Mouse (Mus musculus): ENCODE results near the gene Med18. TPM values are rescaled to one million over a fixed set of nuclear protein-coding genes. Genes with fewer than 3 reads are reported as not detected.

Gene Med18
- polyA plus RNA-seq, 1 experiment, result 19.3 TPM

DNA sequence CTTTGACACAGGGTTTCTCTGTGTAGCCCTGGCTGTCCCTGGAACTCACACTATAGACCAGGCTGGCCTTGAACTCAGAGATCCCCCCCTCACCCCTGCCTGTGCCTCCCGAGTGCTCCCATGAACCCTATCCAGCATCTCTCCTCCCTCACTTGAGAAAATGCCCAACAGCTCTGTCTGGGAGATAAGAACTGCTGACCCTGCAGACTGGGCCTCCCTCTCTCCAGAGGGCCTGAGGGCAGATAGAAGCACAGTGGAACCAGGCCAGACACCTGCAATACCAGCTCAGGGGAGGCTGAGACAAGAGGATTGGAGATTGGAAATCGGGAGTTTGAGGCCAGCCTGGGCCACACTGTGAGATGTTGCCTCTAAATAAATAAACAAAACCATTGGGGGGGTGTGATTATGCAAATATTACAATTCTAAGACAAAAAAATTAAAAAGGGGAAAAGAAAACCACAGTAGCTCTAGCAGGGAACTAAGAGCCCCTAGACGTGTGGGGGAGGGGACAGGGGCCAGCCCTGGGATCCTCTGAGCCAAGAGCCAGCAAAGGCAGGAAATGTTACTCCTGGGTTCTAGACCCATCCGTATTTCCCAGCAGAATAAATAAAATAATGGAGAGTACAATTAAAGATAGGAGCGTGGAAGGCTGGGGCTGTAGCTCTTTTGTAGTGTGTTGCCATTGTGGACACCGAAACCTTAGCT lies 41.5 kb upstream of the Med18 start:
- Histone ChIP-seq H3K4me3 (replicated peaks; ENCODE audit: control insufficient read depth, low read depth, low read length) (no peak overlapping the region), H3K27ac (ENCODE audit: control insufficient read depth, insufficient read depth, low read depth, low read length, poor library complexity) (no peak overlapping the region), H3K4me1 (ENCODE audit: control insufficient read depth, insufficient read depth, low read length) (peaks cover 3% of the 10 kb centered on the region; the same call in 1 of the 2 replicates)
- WGBS, result 45% methylated on average over 6 of the region's 6 CpGs
- TF ChIP-seq POLR2A (IDR thresholded peaks at IDR 0.05; ENCODE audit: borderline replicate concordance, control insufficient read depth, low read depth, low read length) (no peak), CTCF (IDR thresholded peaks at IDR 0.05; ENCODE audit: control insufficient read depth, insufficient read depth, low read length) (no peak)

DNA sequence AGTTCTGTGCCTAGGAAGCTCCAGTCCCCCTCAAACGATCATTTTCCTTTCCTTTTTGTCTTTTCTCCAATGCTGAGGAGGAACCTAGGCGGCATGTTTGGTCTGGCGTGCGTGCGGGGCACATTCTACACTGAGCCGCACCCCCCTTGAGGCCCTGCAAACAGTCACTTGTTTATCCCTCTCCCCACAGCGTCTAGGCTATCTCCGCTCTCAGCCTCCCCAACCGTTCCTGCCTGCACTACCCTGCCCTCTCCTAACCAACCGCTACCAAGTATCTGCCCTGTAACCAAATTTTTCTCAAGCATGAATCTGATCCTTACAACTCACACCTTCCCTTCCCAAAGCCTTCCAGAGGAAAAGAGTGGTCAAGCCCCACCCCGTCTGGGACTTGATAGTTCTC lies 39.6 kb upstream of the Med18 start:
- Histone ChIP-seq H3K4me3 (replicated peaks; ENCODE audit: control insufficient read depth, low read depth, low read length) (no peak overlapping the region), H3K27ac (ENCODE audit: control insufficient read depth, insufficient read depth, low read depth, low read length, poor library complexity) (no peak overlapping the region), H3K4me1 (ENCODE audit: control insufficient read depth, insufficient read depth, low read length) (peaks cover 3% of the 10 kb centered on the region; the same call in 1 of the 2 replicates)
- WGBS, result 77% methylated on average over 11 of the region's 11 CpGs
- TF ChIP-seq POLR2A (IDR thresholded peaks at IDR 0.05; ENCODE audit: borderline replicate concordance, control insufficient read depth, low read depth, low read length) (no peak), CTCF (IDR thresholded peaks at IDR 0.05; ENCODE audit: control insufficient read depth, insufficient read depth, low read length) (no peak)

DNA sequence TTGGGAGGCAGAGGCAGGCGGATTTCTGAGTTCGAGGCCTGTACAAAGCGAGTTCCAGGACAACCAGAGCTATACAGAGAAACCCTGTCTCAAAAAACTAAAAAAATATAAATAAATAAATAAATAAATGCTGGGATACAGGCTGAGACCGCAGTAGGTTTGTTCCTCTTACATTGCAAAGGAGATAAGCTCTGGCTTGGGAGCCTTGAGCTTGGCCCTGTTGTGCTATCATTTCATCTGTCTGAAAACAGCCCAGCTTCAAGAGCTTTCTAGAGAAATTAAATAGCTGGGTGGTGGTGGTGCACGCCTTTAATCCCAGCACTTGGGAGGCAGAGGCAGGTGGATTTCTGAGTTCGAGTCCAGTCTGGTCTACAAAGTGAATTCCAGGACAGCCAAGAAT lies 37.9 kb upstream of the Med18 start:
- 82% methylated on average over 6 of the region's 6 CpGs for WGBS
- peaks cover 3% of the 10 kb centered on the region; the same call in 1 of the 2 replicates for H3K4me1 ChIP-seq (ENCODE audit: control insufficient read depth, insufficient read depth, low read length)
- TF ChIP-seq CTCF (IDR thresholded peaks at IDR 0.05; ENCODE audit: control insufficient read depth, insufficient read depth, low read length) (no peak), POLR2A (IDR thresholded peaks at IDR 0.05; ENCODE audit: borderline replicate concordance, control insufficient read depth, low read depth, low read length) (no peak)

DNA sequence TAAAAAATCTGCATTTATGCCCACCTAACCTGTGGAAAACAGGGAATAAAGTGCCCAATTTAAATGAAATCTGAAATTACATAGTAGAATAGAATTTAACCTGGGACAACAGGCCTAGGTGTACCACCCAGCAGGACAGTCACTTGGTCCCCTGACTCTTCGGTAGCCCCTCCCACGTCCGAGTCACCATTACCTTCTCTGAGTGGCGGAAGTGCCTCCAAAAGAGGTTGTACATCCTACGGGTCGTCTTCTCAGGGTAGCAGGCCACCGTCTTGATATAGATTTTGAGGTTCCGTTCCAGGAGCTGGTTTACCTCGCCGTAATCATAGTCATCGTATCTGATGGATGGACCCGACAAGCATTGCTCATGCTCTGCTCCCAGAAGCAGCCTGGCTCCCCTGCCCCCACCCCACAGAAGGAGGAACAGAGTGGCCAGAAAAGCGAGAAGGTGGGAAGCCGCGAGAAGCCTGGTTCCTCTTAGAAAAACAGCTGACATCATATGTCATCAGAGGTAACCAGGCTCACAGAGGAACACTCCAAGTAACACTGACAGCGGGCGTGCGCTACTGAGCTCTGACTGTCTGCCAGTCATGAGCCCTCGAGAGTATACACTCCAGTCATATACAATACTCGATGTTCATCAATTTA lies 30.7 kb upstream of the Med18 start:
- peak overlapping the region; percentile 49 for H3K4me3 ChIP-seq (replicated peaks; ENCODE audit: control insufficient read depth, low read depth, low read length)
- H3K4me1 ChIP-seq (ENCODE audit: control insufficient read depth, insufficient read depth, low read length), result peaks cover 2% of the 10 kb centered on the region; the same call in 1 of the 2 replicates
- WGBS, result 17% methylated on average over 20 of the region's 20 CpGs
- H3K27ac ChIP-seq (ENCODE audit: control insufficient read depth, insufficient read depth, low read depth, low read length, poor library complexity), result peak overlapping the region; percentile 73
- no peak for TF ChIP-seq CTCF (IDR thresholded peaks at IDR 0.05; ENCODE audit: control insufficient read depth, insufficient read depth, low read length)
- TF ChIP-seq POLR2A (IDR thresholded peaks at IDR 0.05; ENCODE audit: borderline replicate concordance, control insufficient read depth, low read depth, low read length), result no peak

More for the DNA sequence above, 37.9 kb upstream of the Med18 start:
- Histone ChIP-seq H3K4me3 (replicated peaks; ENCODE audit: control insufficient read depth, low read depth, low read length) (no peak overlapping the region), H3K27ac (ENCODE audit: control insufficient read depth, insufficient read depth, low read depth, low read length, poor library complexity) (no peak overlapping the region)

DNA sequence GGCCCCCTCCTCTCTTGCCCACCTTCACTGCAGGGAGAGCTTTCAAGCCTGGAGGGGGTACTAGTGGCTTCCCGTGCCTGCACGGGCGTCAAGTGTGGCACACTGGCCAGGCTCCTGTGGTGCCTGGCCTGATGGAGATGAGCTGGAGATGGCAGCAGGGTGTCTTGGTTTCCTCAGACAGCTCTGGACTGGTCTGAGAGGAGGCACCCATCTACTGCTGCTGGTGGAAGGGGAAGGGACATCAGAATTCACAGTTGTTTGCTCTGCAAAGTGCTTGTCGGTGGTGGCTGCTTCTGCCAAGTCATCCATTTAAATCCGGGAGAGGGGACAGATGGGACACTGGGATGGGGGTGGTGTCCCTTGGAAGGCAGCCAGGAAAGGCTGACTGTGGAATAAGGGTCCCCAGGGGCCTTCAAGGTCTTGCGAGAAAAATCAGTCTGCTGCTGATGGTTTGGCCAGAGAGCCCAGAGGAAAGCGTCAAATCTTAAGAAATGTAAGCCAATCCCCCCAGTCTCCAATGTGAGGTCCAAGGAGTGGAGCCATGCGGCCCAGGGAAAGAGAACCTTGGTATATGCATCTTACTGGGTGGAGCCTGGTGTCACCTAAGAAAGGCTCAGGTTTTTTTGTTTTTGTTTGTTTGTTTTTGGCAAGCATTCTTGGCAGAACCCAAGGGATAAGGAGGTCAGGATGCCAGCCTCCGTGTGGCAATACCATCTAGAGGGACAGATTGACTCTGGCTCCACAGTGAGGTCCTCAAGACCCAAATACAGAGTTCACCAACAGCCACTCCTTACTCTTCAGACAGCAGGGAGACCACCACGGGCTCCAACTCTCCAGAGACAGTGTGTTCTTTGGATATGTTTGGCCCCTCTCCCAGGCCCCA lies 28.7 kb upstream of the Med18 start:
- WGBS, result 78% methylated on average over 10 of the region's 10 CpGs
- Histone ChIP-seq H3K4me3 (replicated peaks; ENCODE audit: control insufficient read depth, low read depth, low read length) (no peak overlapping the region), H3K4me1 (ENCODE audit: control insufficient read depth, insufficient read depth, low read length) (peaks cover 2% of the 10 kb centered on the region; the same call in 1 of the 2 replicates), H3K27ac (ENCODE audit: control insufficient read depth, insufficient read depth, low read depth, low read length, poor library complexity) (peak overlapping the region; percentile 19; the same call in 1 of the 2 replicates)
- TF ChIP-seq POLR2A (IDR thresholded peaks at IDR 0.05; ENCODE audit: borderline replicate concordance, control insufficient read depth, low read depth, low read length) (no peak), CTCF (IDR thresholded peaks at IDR 0.05; ENCODE audit: control insufficient read depth, insufficient read depth, low read length) (no peak)

DNA sequence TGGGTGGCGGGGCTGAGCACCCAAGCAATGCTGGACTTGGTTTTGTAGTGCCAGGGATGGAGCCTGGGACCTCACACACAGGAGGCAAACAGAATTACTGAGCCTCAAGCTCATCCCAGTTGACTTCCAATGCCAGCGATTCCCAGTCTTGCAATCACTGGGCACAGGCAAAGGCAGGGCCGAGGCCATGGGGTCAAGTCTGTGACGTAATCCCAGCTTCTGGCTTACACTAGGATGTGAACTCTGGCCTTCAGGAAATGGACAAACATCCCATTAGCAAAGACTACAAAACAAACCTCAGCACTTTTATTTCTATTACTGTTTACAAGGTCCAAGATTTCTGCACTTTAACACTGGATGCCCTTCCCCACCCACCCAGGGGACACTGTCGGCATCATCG lies 28.0 kb upstream of the Med18 start:
- 69% methylated on average over 6 of the region's 6 CpGs for WGBS
- no peak for TF ChIP-seq CTCF (IDR thresholded peaks at IDR 0.05; ENCODE audit: control insufficient read depth, insufficient read depth, low read length)
- no peak for TF ChIP-seq POLR2A (IDR thresholded peaks at IDR 0.05; ENCODE audit: borderline replicate concordance, control insufficient read depth, low read depth, low read length)
- no peak overlapping the region for H3K27ac ChIP-seq (ENCODE audit: control insufficient read depth, insufficient read depth, low read depth, low read length, poor library complexity)
- no peak overlapping the region for H3K4me3 ChIP-seq (replicated peaks; ENCODE audit: control insufficient read depth, low read depth, low read length)
- peaks cover 2% of the 10 kb centered on the region; the same call in 1 of the 2 replicates for H3K4me1 ChIP-seq (ENCODE audit: control insufficient read depth, insufficient read depth, low read length)

DNA sequence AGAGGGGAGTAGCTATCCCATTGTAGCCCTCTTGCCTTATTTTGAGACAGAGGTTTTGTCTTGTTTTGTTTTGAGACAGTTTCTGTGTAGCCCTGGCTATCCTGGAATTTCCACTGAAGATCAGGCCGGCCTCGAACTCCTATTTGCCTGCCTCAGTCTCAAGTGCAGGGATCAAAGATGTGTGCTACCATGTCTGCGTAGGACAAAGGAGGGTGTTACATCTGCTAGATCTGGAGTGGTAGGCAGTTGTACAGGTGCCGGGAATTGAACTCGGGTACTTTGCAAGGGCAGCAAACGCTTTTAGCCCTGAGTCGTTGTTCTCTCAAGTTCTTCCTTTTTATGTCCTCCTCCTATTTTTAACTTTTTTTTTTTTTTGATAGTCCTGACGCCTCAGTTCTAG lies 27.3 kb upstream of the Med18 start:
- peaks cover 2% of the 10 kb centered on the region; the same call in 1 of the 2 replicates for H3K4me1 ChIP-seq (ENCODE audit: control insufficient read depth, insufficient read depth, low read length)
- no peak overlapping the region for H3K27ac ChIP-seq (ENCODE audit: control insufficient read depth, insufficient read depth, low read depth, low read length, poor library complexity)
- H3K4me3 ChIP-seq (replicated peaks; ENCODE audit: control insufficient read depth, low read depth, low read length), result no peak overlapping the region
- 58% methylated on average over 8 of the region's 8 CpGs for WGBS
- TF ChIP-seq POLR2A (IDR thresholded peaks at IDR 0.05; ENCODE audit: borderline replicate concordance, control insufficient read depth, low read depth, low read length) (no peak), CTCF (IDR thresholded peaks at IDR 0.05; ENCODE audit: control insufficient read depth, insufficient read depth, low read length) (no peak)

All from bone marrow, adult 2 months (tissue).